Mouse (Mus musculus) ovary, postnatal 36 days (tissue): ENCODE measurements at regions not wholly inside any gene's neighbourhood (a gene's known extent, or its start where the extent isn't known, plus 50 kb on each side); places are given as distances from the start of the nearest gene placed in this dataset.

Source experiments
- DNase-seq: peaks from one replicate; pipeline ENCODE4 v3.0.0; 2022; ENCODE audit warnings: low spot score, mixed read lengths

DNA sequence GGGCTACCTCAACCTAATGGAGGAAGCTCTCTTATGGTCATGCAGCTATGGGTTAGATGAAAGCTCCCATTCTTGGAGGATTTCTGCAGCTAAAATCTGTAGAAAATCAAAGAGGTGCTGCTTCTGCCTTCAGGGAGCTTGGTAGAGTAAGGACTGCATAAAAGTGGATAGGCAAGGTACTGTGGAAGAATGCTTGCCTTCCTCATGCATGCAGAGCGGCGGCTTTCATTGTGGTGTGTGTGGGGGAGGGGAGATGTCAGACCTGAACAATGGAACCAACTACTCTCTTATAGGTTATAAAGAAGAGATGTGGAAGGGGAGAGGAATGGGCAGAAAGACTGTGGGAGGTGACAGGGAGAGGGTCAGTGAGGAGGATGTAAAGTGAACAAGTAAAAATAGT lies 392.8 kb upstream of the Atp11b start:
- no peak for DNase-seq

DNA sequence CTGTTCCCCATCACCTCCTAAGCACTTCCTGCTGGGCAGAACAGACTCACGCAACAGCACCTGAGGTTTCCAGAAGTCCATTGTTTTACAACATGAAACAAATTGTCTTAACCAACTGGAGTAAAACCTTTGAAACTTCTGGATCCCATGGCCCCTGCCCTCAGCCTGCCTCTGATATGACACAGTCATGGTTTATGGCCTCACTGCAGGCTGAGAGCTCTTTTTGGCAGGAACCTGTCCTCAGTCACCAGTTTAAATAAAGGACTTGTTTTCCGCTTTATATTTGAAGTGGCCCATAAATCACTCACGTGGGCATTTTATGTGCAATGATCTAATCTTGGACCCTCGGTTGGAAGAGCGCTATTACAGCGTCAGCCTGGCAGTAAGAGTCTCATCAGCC lies 388.5 kb upstream of the Atp11b start:
- DNase-seq, result no peak

DNA sequence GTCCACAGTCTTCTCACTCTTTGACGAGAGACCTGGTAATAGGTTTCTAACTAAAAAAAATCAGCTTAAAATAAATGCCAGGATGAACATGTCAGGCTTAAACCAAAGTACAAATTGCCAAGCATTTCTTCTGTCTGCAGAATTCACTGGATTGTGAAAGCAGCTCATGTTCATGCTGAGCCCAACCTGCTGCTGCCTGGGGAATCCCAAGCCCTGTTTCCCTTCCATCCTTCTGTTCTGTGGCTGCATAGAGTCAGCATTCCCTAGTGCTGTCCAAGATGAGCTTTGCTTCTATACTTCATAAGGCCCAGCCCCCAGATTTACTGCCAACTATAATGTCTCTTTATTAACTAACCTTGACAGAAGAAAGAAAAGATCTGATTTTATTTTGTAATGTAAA lies 381.6 kb upstream of the Atp11b start:
- no peak for DNase-seq

DNA sequence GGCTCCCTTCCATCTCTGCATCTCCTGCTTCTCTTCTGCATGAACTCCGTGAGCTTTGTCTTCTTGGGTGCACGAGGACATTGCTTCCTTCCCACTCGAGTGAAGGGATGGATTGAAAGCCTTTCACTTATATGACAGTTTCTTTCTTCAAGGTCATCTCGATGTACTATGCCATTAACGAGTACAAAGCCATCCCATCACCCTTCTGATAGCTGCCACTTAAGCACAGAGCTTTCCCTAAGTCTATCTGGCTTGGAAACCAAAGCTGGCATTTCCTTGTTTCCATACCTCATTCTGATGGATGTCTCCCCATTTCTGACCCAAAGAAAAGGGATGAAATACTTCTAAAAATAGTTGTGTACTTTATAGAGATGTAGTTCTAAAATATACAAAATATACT lies 366.5 kb upstream of the Atp11b start:
- no peak for DNase-seq

- DNase-seq, result no peak
Observed at GRCm38 (mm10) chr3:35392657-35393056, 361.2 kb upstream of the Atp11b start.

GRCm38 (mm10) chr3:35400213-35400612 lies 353.7 kb upstream of the Atp11b start:
- no peak for DNase-seq

DNA sequence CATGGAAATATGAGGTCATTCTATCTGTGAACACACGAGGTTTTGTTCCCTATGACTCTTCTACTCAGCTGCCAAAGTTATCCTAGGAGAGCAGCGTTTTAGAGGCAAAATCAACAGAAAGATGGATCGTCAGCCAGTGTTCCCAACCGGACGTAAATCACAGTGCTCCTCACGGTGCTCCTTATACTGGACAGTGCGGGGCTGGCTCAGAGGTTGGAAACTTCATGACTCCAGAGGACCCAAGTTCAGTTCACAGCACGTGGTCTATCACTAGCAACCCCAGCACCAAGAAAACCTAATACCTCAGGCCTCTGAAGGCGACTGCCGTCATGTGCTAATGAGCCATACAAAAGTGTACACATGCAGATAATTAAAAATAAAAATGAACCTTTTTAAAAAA lies 351.2 kb upstream of the Atp11b start:
- DNase-seq, result no peak

- no peak for DNase-seq
Observed at GRCm38 (mm10) chr3:35403952-35404351, 350.0 kb upstream of the Atp11b start.

- no peak for DNase-seq
Observed at GRCm38 (mm10) chr3:35404492-35405390, 349.2 kb upstream of the Atp11b start.

- DNase-seq, result peak; percentile 26
Observed at GRCm38 (mm10) chr3:35405621-35406079, 348.3 kb upstream of the Atp11b start.

- DNase-seq, result no peak
Observed at GRCm38 (mm10) chr3:35437687-35438086, 316.2 kb upstream of the Atp11b start.

GRCm38 (mm10) chr3:35462858-35463257 lies 291.0 kb upstream of the Atp11b start:
- no peak for DNase-seq

- DNase-seq, result no peak
Observed at GRCm38 (mm10) chr3:35464212-35464911, 289.5 kb upstream of the Atp11b start.

- DNase-seq, result no peak
Observed at GRCm38 (mm10) chr3:35465956-35466355, 287.9 kb upstream of the Atp11b start.

- no peak for DNase-seq
Observed at GRCm38 (mm10) chr3:35473351-35473750, 280.6 kb upstream of the Atp11b start.

DNA sequence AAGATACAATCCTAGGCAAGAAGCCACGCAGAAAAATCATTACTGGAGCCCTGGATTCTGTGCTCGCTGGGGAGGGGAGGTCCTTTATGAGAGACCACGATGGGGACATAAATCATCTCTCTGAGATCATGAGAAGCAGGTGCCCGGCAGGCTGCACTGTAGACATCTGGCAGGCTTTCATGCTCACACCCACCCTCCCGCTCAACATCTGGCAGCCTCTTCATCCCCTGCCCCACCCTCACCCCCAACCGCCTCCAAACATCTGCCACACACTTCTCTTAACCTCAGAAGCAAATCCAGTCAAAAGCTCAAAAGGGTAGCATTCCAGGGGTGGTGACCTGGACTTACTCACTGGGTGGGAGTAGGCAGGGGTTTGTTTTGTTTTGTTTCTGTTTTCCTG lies 279.5 kb upstream of the Atp11b start:
- DNase-seq, result no peak

GRCm38 (mm10) chr3:35475326-35475725 lies 278.6 kb upstream of the Atp11b start:
- DNase-seq, result no peak

DNA sequence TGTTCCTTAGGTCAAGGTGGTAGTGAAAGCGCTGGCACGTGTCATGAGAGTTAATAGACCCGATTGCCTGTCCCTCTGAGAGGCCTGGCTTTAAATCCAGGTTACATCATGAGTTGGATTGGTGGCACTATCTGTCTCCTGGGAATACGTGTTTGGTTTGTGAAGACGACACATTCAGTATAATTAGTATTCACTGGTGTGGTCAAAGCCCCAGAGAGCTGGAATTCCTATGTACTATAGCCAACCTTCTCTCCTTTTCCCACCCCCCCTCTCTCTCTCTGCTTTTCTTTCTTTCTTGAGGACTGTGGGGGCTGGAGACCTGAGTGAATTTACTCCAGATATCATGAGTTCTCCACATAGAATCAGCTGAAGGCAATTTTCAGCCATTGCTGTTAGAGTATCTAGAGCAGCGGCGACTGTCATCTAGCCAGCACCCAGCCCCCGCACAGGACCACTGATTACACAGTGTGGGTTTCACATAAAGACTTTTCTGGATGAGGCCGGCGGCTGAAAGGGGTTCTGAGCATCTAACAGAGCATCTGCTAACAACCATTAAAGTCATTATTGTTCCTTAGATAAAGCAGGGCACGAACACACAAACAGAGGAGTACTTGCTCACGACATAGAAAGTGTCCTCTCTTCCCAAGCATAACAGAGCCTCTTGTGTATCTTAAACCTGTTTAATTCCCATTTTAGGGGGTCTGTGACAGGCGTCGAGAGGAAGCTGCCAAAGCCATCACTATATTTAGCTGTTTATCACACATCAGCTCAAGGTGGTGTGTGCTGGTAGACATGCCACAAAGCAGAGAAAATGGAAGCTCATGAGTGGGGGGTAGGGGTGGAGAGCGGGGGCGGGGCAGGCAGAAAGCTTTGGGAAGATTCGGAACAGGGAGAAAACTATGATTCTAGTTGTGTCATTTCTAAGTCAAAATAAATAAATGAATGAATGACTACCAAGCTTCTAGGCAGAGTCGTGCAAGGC lies 272.9 kb upstream of the Atp11b start:
- DNase-seq, result no peak

GRCm38 (mm10) chr3:35481841-35482240 lies 272.1 kb upstream of the Atp11b start:
- DNase-seq, result no peak

DNA sequence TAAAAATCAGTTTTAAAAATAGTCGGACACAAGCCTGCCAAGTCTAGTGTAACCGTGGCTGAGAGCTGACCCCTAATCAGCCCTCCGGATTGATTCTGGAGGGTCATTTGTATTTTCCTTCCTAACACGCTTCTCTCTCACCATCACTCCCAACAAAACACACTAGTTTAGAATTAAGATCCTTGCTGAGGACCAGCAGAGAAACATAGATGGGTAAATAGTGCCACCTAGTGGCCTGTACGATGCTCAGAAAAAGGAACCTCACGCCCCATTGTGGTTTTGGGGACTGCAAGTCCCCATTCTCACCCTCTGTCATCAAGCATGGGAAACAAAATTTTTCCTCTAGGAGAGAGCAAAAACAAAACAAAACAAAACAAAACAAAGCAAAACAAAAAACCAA lies 271.6 kb upstream of the Atp11b start:
- DNase-seq, result no peak

GRCm38 (mm10) chr3:35482759-35483158 lies 271.1 kb upstream of the Atp11b start:
- no peak for DNase-seq
